Mouse (Mus musculus) heart, adult 11 months (tissue): ENCODE data around the gene Arhgap17.
A peak's percentile ranks its signal among the peaks of the same experiment; 100 is the strongest.

Source experiments
- DNase-seq: peaks from one replicate; pipeline ENCODE4 v3.0.0; 2022

Gene Arhgap17

DNA sequence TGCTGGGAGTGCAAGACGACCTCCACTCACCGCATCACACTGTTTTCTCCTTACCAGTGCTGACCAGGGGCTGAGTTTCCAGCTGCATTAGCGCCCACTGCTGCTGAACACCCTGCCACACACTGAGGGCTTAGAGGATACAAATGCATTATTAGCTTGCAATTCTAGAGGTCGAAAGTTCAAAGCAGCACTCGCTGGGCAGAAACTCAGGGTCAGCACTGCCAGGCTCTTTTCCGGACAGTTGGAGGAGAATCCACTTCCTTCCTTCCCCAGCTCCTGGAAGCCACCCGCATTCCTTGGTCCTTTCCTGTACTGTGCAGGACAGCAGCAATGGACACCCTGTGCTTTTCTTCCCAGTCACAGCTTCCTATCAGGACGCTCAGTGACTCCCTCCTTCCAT lies 31.4 kb downstream of the Arhgap17 start:
- peak; percentile 93 for DNase-seq

GRCm38 (mm10) chr7:123336322-123336721 lies 33.4 kb downstream of the Arhgap17 start:
- peak; percentile 93 for DNase-seq

GRCm38 (mm10) chr7:123330506-123330905 lies 39.2 kb downstream of the Arhgap17 start:
- peak; percentile 96 for DNase-seq

- no peak for DNase-seq
These were observed 41.8 kb downstream of the Arhgap17 start for GRCm38 (mm10) chr7:123327909-123328308.

GRCm38 (mm10) chr7:123326901-123327300 lies 42.8 kb downstream of the Arhgap17 start:
- no peak for DNase-seq

DNA sequence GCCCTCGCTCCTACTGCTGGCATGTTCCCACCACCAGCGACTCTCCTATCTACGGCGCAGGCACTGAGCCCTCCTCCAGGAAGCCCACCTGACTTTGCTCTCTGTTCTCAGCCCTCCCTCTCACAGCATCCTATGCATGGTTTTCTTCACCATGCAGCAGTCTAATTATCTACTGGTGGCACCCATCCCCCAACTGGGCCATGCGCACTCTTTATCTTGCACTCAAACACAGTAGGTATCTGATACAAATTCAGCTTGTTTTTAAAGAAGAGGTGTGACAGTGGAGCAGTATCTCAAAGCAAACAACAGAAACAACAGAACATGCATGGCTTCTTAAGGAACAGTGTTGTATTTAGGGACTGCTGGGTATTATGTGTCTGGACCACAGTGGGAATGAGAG lies 43.7 kb downstream of the Arhgap17 start:
- no peak for DNase-seq

GRCm38 (mm10) chr7:123324105-123324504 lies 45.6 kb downstream of the Arhgap17 start:
- peak; percentile 78 for DNase-seq

- DNase-seq: peak; percentile 95
These were observed 46.3 kb downstream of the Arhgap17 start for GRCm38 (mm10) chr7:123323388-123323787.

DNA sequence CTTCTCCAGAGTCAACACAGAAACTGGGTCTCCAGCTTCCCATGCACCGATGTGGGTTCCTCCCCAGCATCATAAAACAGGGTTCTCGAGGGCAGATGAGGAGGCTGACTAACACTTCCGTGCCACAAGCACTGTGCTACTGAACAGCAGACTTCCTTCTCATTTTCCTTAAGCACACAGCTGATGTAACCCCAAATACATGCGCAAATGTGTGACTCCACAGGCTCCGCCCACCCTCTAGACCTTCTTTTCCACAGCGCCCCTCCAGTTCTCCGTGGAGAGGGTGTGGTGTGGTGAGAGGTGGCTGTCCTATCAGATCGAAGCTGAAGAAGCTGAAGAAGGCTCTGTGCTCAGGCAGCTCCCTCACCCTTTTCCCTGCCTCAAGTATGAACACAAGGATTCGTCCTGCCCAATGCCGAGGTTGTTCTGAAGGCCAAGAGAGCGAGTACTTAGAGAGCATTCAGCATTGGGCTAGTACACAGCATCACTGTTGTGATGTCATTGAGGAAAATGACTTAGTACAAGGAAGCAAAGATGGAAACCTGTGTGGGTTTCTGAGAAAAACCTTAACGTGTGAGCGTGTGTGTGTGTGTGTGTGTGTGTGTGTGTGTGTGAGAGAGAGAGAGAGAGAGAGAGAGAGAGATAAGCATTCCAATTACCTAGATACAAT lies 47.1 kb downstream of the Arhgap17 start:
- DNase-seq: peak; percentile 94

DNA sequence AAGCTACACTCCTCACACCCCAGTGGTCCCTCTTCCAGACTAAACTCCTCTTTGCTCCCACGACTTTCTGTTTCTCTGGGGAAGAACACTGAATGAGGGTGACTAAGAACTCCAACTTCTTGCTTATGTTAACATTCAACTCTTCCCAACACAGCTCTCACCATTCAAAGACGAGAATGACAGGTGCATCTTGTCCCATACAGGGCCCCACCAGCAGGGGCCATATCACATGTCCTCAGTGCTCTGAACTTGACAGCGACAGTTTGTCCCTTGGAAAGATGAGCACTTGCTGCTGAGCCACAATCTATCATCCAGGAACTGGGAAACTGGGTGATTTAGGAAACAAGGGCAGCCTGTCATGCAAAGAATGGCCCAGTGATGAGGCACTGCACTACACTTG lies 57.0 kb downstream of the Arhgap17 start:
- no peak for DNase-seq

DNA sequence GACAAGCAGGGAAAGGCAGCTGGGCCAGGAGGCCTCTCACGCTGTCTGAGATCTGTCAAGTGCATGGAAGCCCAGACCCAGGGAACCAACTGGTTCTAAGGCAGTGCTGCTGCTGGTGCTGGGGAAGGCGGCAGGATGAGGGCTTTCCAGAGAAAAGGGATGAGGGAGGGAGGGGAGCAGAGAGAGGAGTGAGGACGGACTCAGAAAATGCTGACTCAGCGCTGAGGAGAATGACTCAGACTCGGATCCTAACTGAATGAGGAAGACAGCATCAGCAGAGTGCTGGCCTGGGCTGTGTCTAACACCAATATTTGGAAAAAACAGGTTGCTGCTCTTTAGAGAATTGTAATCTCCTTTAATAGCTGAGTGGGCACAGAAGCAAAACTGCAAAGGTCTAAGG lies 57.9 kb downstream of the Arhgap17 start:
- DNase-seq: no peak

GRCm38 (mm10) chr7:123307887-123308558 lies 61.7 kb downstream of the Arhgap17 start:
- DNase-seq: no peak

- no peak for DNase-seq
These were observed 62.5 kb downstream of the Arhgap17 start for GRCm38 (mm10) chr7:123307236-123307635.

- DNase-seq: no peak
These were observed 64.3 kb downstream of the Arhgap17 start for GRCm38 (mm10) chr7:123305397-123305796.

- no peak for DNase-seq
These were observed 69.5 kb downstream of the Arhgap17 start for GRCm38 (mm10) chr7:123300258-123300657.

- DNase-seq: peak; percentile 92
These were observed 71.5 kb downstream of the Arhgap17 start for GRCm38 (mm10) chr7:123298225-123298624.

GRCm38 (mm10) chr7:123296097-123296496 lies 73.6 kb downstream of the Arhgap17 start:
- no peak for DNase-seq

DNA sequence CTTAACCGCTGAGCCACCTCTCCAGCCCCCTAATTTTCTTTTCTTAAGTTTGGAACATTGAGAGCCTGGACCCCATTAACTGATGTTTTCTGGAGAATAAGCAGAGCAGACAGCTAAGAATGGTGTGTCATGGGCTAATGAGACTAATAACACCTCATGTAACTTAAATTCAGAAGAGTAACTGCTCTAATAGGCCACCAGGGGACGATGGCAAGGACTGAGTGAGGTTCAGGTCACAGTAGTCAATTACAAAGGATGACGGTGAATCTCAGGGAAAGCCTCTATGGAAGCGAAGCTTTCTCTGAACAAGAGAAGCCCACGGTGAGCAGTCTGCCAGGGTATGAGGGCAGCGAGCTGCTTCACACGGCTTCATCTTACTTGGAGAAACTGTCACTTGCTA lies 74.3 kb downstream of the Arhgap17 start:
- DNase-seq: no peak

GRCm38 (mm10) chr7:123293898-123294297 lies 75.8 kb downstream of the Arhgap17 start:
- DNase-seq: no peak

DNA sequence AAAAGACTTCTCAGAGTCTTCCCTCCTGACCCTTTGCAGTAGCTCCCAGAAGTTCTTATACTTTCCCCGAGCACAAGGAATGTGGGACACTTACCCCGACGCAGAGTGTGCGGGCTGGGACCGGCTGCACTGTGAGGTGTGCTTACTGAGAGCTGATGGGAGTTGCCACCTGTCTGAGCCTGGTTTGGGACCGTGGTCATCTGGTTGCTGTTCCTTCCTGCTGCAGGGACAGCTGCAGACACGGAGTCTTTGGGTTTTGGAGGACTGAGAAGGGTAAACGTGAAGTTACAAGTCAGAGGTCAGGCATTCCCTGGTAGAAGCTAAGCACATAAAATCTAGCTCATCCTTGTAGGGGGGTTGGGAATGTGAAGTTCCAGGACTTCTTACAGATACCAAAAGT lies 77.8 kb downstream of the Arhgap17 start:
- peak; percentile 79 for DNase-seq

DNA sequence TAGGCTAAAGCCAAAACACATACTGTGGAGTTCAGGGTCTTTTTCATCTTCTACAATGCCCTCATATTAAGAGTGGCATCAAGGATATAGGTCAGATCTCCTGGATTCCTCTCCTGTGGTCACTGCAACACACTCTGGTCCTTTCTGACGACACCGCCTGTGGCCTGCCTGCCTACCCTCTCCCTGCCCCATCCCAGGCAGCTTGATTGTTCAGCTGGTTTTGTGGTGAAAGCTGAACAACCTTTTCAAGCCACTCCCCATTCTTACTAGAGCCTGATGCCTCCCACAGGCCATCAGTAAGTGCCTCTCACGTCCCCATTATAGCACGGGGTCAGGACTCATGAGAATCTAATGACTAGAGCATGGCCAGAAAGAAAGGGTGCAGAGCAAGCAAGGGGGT lies 80.5 kb downstream of the Arhgap17 start:
- peak; percentile 82 for DNase-seq

- DNase-seq: no peak
These were observed 81.8 kb downstream of the Arhgap17 start for GRCm38 (mm10) chr7:123287903-123288302.

GRCm38 (mm10) chr7:123285896-123286295 lies 83.8 kb downstream of the Arhgap17 start:
- no peak for DNase-seq

DNA sequence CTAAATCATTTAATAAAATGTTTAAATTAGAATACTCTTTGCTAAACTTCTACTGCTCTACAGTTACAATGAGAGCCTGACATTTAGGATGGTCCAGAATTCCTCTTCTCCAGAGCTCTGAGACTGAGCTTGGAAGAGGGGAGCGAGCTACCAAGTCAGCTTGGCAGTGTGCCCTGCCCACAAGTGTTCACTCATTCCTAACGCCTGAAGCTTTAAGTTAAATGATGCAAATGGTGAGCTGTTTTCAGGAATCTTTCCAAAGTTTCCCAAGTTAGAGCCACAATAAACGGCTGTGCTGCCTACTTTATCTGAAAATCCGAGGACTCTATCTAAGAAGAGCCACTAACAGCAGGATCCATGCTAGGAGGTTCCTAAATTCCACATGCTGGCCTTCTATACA lies 85.9 kb downstream of the Arhgap17 start:
- DNase-seq: no peak

- no peak for DNase-seq
These were observed 89.9 kb downstream of the Arhgap17 start for GRCm38 (mm10) chr7:123279797-123280196.
